Mouse (Mus musculus) liver, embryonic 16.5 days (tissue): ENCODE measurements around the gene Snx27. TPM values are rescaled to one million over a fixed set of nuclear protein-coding genes. Genes with fewer than 3 reads are reported as not detected.

Source experiments
- ATAC-seq: fragments of 200-750 bp; cut with Nextera tagmentation; 2 replicates; pipeline ENCODE4 v1.8.0; 2017; ENCODE audit warnings: low read depth, mild to moderate bottlenecking, moderate number of reproducible peaks, moderate library complexity
- H3K27ac ChIP-seq: fragments of 300-500 bp; sonication (generic); 2 replicates; pipeline ENCODE4 v1.5.1; 2014; ENCODE audit warnings: mild to moderate bottlenecking, low read length
- H3K27me3 ChIP-seq: fragments of 300-500 bp; sonication (generic); 2 replicates; pipeline ENCODE4 v1.6.1; 2014; ENCODE audit warnings: low read depth, low read length, mixed read lengths; ENCODE audit not compliant: control insufficient read depth, insufficient read depth
- H3K36me3 ChIP-seq: fragments of 300-500 bp; sonication (generic); 2 replicates; pipeline ENCODE4 v1.6.1; 2014; ENCODE audit warnings: mild to moderate bottlenecking; ENCODE audit not compliant: control insufficient read depth, insufficient read depth
- H3K4me1 ChIP-seq: fragments of 300-500 bp; sonication (generic); 2 replicates; pipeline ENCODE4 v1.6.1; 2014; ENCODE audit warnings: low read depth, low read length, mixed read lengths; ENCODE audit not compliant: control insufficient read depth
- H3K4me2 ChIP-seq: fragments of 300-500 bp; sonication (generic); 2 replicates; pipeline ENCODE4 v1.6.1; 2014; ENCODE audit warnings: low read depth, low read length, mixed read lengths
- H3K4me3 ChIP-seq: fragments of 300-500 bp; sonication (generic); 2 replicates; pipeline ENCODE4 v1.5.1; 2014; ENCODE audit warnings: low read depth, mild to moderate bottlenecking, low read length
- H3K9ac ChIP-seq: fragments of 300-500 bp; sonication (generic); 2 replicates; pipeline ENCODE4 v1.6.1; 2014; ENCODE audit warnings: low read depth, low read length
- H3K9me3 ChIP-seq: fragments of 300-500 bp; sonication (generic); replicated peaks from 2 replicates; pipeline ENCODE4 v1.6.1; 2016; ENCODE audit warnings: low read length; ENCODE audit not compliant: control insufficient read depth
- WGBS: fragments of 180-500 bp; shearing (Covaris S2); extraction: QIAGEN DNeasy Blood & Tissue Kit; methylation state at CpG from one replicate; pipeline ENCODE4 v1.1.7; 2014; ENCODE audit not compliant: insufficient replicate concordance; 5-methylcytosine and 5-hydroxymethylcytosine counted together
- polyA plus RNA-seq: library from polyadenylated mRNA; unstranded; fragments of >200 nt; fragmentation: Nextera tagmentation; extraction: Ambion mirVana; gene quantifications from 2 replicates; pipeline ENCODE4 v1.2.1, GENCODE M21; 2015

The Snx27 gene
- polyA plus RNA-seq, 1 experiment from 2014 or later: 12.3 TPM

DNA sequence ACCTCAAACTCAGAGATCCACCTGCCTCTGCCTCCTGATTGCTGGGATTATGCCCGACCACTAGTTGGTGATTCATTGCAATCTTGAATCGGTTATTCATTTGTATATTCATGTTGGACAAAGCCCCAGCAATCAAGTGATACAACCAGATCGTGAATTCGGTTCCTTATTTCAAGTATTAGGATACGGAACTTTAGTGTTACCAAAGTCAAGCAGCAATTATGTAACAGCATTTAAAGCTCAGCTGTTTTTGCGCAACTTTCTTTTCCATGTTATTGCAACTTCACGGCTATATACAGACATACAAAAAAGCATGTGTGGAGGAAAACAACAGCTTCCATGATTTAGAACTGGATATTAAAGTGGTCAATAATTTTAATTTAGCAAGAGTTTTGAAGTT, 428 bp upstream of the Snx27 start:
- WGBS: 53% methylated on average over 7 of the region's 7 CpGs
- no peak overlapping the region for H3K27ac ChIP-seq
- H3K4me2 ChIP-seq: peak overlapping the region; percentile 96
- H3K9me3 ChIP-seq: no peaks in the 10 kb centered on the region
- H3K36me3 ChIP-seq: no peaks in the 10 kb centered on the region
- H3K9ac ChIP-seq: no peak overlapping the region
- H3K4me1 ChIP-seq: peaks cover 10% of the 10 kb centered on the region
- peak overlapping the region; percentile 91 for H3K4me3 ChIP-seq
- ATAC-seq: no peak
- no peaks in the 10 kb centered on the region for H3K27me3 ChIP-seq

DNA sequence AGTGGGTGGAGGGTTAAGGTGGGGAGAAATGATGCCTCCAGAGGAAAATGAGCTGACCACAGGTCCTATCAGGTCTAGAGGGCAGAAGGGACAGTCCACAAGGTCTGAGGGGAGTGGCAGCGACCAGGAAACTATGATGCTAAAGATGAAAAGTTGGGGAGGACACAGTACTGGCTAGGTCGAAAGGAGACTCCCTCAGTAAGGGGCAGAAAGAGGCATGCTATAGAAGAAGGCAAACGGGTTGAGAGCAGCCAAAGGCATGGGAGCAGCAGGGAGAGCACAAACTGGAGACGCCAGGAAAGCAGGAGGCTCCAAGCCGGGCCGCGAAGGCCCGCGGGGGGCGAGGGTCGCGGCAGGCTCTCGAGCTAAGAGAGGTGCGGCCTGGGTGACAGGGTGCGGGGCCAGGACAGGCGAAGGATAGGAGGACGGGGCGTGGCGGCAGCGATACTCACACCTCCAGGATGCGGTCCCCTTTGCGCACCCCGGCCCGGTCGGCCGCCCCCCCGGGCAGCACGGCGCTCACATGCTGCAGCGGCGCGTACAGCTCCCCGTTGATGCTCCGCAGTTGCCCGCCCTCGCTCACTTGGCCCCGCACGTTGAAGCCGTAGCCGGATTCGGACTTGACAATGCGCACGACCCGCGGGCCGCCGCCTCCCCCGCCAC, 592 bp downstream of the Snx27 start:
- peak overlapping the region; percentile 84 for H3K27ac ChIP-seq
- ATAC-seq: peak; percentile 73
- H3K9ac ChIP-seq: peak overlapping the region; percentile 89
- peaks cover 10% of the 10 kb centered on the region for H3K4me1 ChIP-seq
- under 1% methylated on average over 48 of the region's 48 CpGs for WGBS
- H3K4me3 ChIP-seq: peak overlapping the region; percentile 91
- no peaks in the 10 kb centered on the region for H3K27me3 ChIP-seq
- no peaks in the 10 kb centered on the region for H3K9me3 ChIP-seq
- no peaks in the 10 kb centered on the region for H3K36me3 ChIP-seq
- peak overlapping the region; percentile 96 for H3K4me2 ChIP-seq

DNA sequence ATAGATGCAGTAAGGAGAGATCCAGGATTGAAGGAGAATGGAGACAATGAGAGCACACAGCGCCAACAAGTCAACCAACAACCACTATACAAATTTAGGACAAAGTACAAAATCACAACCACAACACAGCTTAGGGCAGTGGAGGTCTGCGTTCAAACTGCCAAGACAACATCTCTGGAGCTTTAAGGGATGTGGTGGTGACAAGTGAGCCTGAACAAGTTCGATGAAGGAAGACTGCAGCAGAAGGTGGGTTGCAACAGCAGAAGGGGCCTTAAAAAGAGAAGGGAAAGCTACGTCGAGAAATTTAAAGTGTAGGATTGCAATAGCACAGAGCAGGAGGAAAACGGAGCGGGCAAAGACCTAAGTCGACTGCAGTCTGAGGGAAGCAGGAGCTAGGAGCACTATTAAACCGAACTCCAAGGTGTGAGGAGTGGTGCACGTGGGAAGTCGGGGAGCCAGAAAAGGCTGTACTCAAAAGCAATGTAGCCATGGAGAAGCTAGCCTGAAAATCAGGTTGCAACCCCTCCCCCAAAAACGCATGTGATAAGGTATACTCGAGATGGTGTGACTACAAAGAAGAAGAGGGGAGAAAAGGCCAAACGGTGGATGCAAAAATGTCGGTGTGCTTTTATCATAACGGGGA, 1.3 kb downstream of the Snx27 start:
- WGBS: 5% methylated on average over 16 of the region's 16 CpGs
- Histone ChIP-seq H3K9ac (peak overlapping the region; percentile 89), H3K27me3 (no peaks in the 10 kb centered on the region), H3K4me1 (peaks cover 10% of the 10 kb centered on the region), H3K4me2 (peak overlapping the region; percentile 96), H3K27ac (peak overlapping the region; percentile 84), H3K9me3 (no peaks in the 10 kb centered on the region), H3K36me3 (no peaks in the 10 kb centered on the region), H3K4me3 (peak overlapping the region; percentile 91)
- ATAC-seq: no peak

DNA sequence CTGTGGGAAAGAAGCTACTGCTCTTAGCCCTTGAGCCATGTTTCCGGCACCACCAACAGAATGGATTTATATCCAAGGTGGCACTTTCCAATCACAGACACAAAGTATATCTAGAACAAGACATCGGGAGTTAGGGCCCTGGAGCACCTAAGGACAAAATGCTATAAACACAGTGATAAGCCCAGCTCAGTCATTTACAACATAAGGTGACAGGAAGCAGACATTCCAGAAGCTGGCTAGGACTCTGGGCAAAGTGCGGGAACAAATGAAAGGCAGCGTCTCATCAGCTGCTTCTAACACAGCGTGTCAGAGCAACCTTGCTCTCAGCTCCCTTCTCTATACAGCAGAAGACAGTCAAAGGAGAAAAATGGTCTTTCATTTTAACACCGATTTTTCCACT, 8.0 kb downstream of the Snx27 start:
- H3K9ac ChIP-seq: no peak overlapping the region
- H3K27ac ChIP-seq: no peak overlapping the region
- 76% methylated on average over 6 of the region's 6 CpGs for WGBS
- H3K4me3 ChIP-seq: no peak overlapping the region
- no peak overlapping the region for H3K4me2 ChIP-seq
- no peaks in the 10 kb centered on the region; the same call in 1 of the 2 replicates for H3K4me1 ChIP-seq
- H3K9me3 ChIP-seq: no peaks in the 10 kb centered on the region
- ATAC-seq: no peak
- no peaks in the 10 kb centered on the region for H3K27me3 ChIP-seq
- H3K36me3 ChIP-seq: no peaks in the 10 kb centered on the region

DNA sequence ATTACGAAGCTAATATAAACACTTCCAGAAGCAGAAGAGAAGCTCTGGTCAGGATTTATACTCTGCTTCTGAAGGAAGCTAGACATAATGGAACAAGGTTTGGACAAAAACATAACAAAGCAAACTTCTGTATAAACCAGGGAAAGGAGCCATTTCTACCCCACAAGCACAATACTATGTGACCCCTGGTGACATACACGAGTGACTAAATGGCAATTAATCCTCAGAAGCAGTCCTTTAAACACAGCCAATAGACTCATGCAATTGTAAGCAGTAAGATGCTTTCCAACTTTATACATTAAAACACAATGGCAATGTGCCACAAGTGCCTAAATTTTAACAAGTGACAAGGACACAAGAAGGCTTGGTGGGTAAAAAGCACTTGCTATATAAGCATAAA, 15.3 kb downstream of the Snx27 start:
- Histone ChIP-seq H3K4me1 (no peaks in the 10 kb centered on the region), H3K4me2 (no peak overlapping the region), H3K4me3 (no peak overlapping the region), H3K36me3 (no peaks in the 10 kb centered on the region), H3K9ac (no peak overlapping the region), H3K27me3 (no peaks in the 10 kb centered on the region), H3K9me3 (no peaks in the 10 kb centered on the region), H3K27ac (no peak overlapping the region)
- 68% methylated on average over 2 of the region's 2 CpGs for WGBS
- ATAC-seq: no peak

DNA sequence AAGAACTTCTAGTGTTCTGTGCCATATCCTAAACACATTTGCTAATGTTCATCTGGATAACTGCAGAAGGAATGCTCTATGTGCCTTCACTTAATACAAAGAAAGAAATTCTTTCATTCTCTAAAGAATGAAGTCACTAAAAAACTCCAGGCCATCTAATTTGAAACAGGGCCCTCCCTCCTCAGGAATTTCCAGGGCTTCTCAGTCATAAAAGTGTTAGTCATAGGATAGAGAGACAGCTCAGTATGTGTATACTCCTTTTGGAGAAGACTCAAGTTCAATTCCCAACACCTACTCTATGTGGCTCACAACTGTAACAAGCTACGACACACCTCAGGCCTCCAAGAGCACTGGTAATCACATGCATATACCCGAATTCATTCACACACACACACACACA, 17.0 kb downstream of the Snx27 start:
- H3K9ac ChIP-seq: no peak overlapping the region
- H3K4me3 ChIP-seq: no peak overlapping the region
- no peak for ATAC-seq
- no peak overlapping the region for H3K4me2 ChIP-seq
- H3K27me3 ChIP-seq: no peaks in the 10 kb centered on the region
- 58% methylated on average over 2 of the region's 2 CpGs for WGBS
- no peaks in the 10 kb centered on the region for H3K36me3 ChIP-seq
- no peaks in the 10 kb centered on the region for H3K4me1 ChIP-seq
- H3K27ac ChIP-seq: no peak overlapping the region
- no peaks in the 10 kb centered on the region for H3K9me3 ChIP-seq

DNA sequence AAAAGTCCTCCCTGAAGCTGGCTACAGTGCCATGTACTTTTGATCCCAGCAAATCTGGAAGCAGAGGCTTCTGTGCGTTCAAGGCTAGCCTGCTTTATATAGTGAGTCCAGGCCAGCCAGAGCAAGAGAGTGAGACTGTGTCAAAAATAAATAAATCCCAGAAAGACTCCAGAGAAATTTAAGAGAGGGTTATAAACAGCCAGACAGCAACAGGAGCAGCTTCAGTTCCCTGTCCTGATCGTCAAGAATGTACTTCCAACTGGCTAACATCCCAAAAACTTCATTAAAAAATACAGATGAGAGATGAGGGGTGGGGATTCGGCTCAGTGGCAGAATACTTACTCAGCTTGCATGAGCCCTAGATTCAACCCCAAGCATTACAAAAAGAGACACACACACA, 17.4 kb downstream of the Snx27 start:
- H3K27me3 ChIP-seq: no peaks in the 10 kb centered on the region
- no peaks in the 10 kb centered on the region for H3K4me1 ChIP-seq
- H3K4me2 ChIP-seq: no peak overlapping the region
- no peak for ATAC-seq
- no peak overlapping the region for H3K27ac ChIP-seq
- no peak overlapping the region for H3K9ac ChIP-seq
- 65% methylated on average over 3 of the region's 3 CpGs for WGBS
- H3K9me3 ChIP-seq: no peaks in the 10 kb centered on the region
- H3K4me3 ChIP-seq: no peak overlapping the region
- H3K36me3 ChIP-seq: no peaks in the 10 kb centered on the region

DNA sequence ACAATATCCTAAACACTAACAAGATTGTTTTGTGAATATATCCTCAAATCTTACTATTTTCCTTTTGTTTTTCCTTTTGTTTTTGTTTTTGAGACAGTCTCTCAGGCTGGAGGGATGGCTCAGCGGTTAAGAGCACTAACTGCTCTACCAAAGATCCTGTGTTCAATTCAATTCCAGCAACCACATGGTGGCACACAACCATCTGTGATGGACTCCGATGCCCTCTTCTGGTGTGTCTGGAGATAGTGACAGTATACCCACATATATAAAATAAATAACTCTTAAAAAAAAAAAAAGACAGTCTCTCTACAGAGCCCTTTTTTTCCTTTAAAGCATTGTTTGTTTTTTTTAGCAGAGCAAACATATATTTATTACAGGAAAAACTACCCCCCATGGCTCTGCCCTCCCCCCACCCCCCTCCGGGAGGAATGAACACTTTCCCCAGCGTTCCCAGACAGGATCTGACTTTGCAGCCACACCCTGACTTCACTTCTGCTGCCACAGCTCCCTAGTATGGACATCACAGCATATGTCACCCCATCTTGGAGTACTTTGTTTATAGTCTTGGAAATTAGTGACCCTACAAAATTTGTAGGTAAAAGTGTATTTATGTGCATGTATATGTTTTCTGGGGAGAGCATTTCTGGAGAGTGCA, 18.0 kb downstream of the Snx27 start:
- no peak overlapping the region for H3K4me3 ChIP-seq
- H3K36me3 ChIP-seq: peaks cover 2% of the 10 kb centered on the region; the same call in 1 of the 2 replicates
- no peaks in the 10 kb centered on the region for H3K4me1 ChIP-seq
- H3K9ac ChIP-seq: no peak overlapping the region
- no peaks in the 10 kb centered on the region for H3K9me3 ChIP-seq
- H3K4me2 ChIP-seq: no peak overlapping the region
- no peaks in the 10 kb centered on the region for H3K27me3 ChIP-seq
- whole genome bisulfite sequencing: 70% methylated on average over 4 of the region's 4 CpGs
- no peak overlapping the region for H3K27ac ChIP-seq
- ATAC-seq: no peak

DNA sequence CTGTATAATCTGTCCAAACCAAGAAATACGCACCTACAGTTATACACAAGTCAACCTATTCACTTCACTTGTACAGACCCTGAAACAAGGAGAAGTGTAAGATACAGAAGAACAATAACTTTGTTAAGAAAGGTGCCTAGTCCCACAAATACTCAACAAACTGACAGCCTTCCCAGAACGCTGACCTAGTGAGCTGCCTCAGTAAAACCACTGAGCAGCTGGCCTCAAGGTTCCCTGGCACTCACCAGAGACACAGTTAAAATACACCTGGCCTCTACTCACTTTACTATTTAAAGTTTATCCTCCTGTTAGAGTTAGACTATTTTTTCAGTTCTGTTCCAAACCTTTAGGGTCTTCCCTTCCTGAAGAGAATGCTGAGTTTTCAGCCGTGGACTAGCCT, 19.4 kb downstream of the Snx27 start:
- H3K27ac ChIP-seq: no peak overlapping the region
- 68% methylated on average over 3 of the region's 3 CpGs for WGBS

More for the DNA sequence above, 19.4 kb downstream of the Snx27 start:
- Histone ChIP-seq H3K27me3 (no peaks in the 10 kb centered on the region), H3K4me1 (no peaks in the 10 kb centered on the region), H3K4me3 (no peak overlapping the region), H3K9ac (no peak overlapping the region), H3K4me2 (no peak overlapping the region), H3K36me3 (peaks cover 9% of the 10 kb centered on the region; the same call in 1 of the 2 replicates), H3K9me3 (no peaks in the 10 kb centered on the region)
- no peak for ATAC-seq
